Mouse (Mus musculus): Measurements from ENCODE around the gene Pltp. TPM values are rescaled to one million over a fixed set of nuclear protein-coding genes. Genes with fewer than 3 reads are reported as not detected.
"Not testable (repeated sequence)": the region's sequence is repeated elsewhere in the genome, so short reads cannot be mapped to it uniquely, and the experiment has no call there.

Gene Pltp
- total RNA-seq, 2 experiments from 2014 or later, result 35.9 to 37.5 TPM

- intact Hi-C loops (cut with DNase I), result no loop called here
- no peak for DNase-seq (ENCODE audit: low spot score)
These were observed 36.5 kb downstream of the Pltp start for GRCm38 (mm10) chr2:164821060-164821459.

GRCm38 (mm10) chr2:164817703-164818102, 39.8 kb downstream of the Pltp start:
- no peak for DNase-seq (ENCODE audit: low spot score)
- intact Hi-C loops (cut with DNase I), result no loop called here

- intact Hi-C loops (cut with DNase I), result no loop called here
- DNase-seq (ENCODE audit: low spot score), result no peak
These were observed 40.3 kb downstream of the Pltp start for GRCm38 (mm10) chr2:164817206-164817605.

- no peak for DNase-seq (ENCODE audit: low spot score)
- intact Hi-C loops (cut with DNase I), result no loop called here
These were observed 41.7 kb downstream of the Pltp start for GRCm38 (mm10) chr2:164815821-164816220.

- DNase-seq (ENCODE audit: low spot score), result no peak
- intact Hi-C loops (cut with DNase I), result no loop called here
These were observed 42.2 kb downstream of the Pltp start for GRCm38 (mm10) chr2:164815348-164815747.

- intact Hi-C loops (cut with DNase I), result no loop called here
- no peak for DNase-seq (ENCODE audit: low spot score)
These were observed 44.0 kb downstream of the Pltp start for GRCm38 (mm10) chr2:164813557-164813956.

GRCm38 (mm10) chr2:164806614-164807013, 50.9 kb downstream of the Pltp start:
- intact Hi-C loops (cut with DNase I), result no loop called here
- no peak for DNase-seq (ENCODE audit: low spot score)

- intact Hi-C loops (cut with DNase I), result no loop called here
- no peak for DNase-seq (ENCODE audit: low spot score)
These were observed 52.2 kb downstream of the Pltp start for GRCm38 (mm10) chr2:164805332-164805718.

GRCm38 (mm10) chr2:164804533-164805331, 52.8 kb downstream of the Pltp start, which contains the start of the genes Acot8 and Zswim3:
Acot8 (minus strand) TSS chr2:164804882.
Zswim3 (plus strand) TSS chr2:164805098.
- peak; percentile 96 for DNase-seq (ENCODE audit: low spot score)
- intact Hi-C loops (cut with DNase I), result loop anchor here (5.0 kb wide), 1 partner anchor 212 kb away; the partner anchor contains the start of gene Eppin

- DNase-seq (ENCODE audit: low spot score), result no peak
- intact Hi-C loops (cut with DNase I), result loop anchor here (5.0 kb wide), 1 partner anchor 212 kb away; the partner anchor contains the start of gene Eppin
These were observed 53.6 kb downstream of the Pltp start for GRCm38 (mm10) chr2:164803921-164804313.

GRCm38 (mm10) chr2:164803201-164803920, 54.1 kb downstream of the Pltp start:
- no peak for DNase-seq (ENCODE audit: low spot score)
- intact Hi-C loops (cut with DNase I), result loop anchor here (5.0 kb wide), 1 partner anchor 211 kb away; the partner anchor contains the start of gene Eppin

GRCm38 (mm10) chr2:164800252-164801004, 57.1 kb downstream of the Pltp start:
- intact Hi-C loops (cut with DNase I), result loop anchor here (5.0 kb wide), 1 partner anchor 208 kb away; the partner anchor contains the start of gene Eppin
- no peak for DNase-seq (ENCODE audit: low spot score)

GRCm38 (mm10) chr2:164798554-164798953, 59.0 kb downstream of the Pltp start:
- intact Hi-C loops (cut with DNase I); DNase-seq (ENCODE audit: low spot score): not testable (repeated sequence)

GRCm38 (mm10) chr2:164795868-164796267, 61.6 kb downstream of the Pltp start:
- intact Hi-C loops (cut with DNase I), result no loop called here

GRCm38 (mm10) chr2:164794293-164794692, 63.2 kb downstream of the Pltp start:
- intact Hi-C loops (cut with DNase I), result loop anchor here (5.0 kb wide), 1 partner anchor 117 kb away; no protein-coding TSS in a partner anchor
- peak; percentile 47 for DNase-seq (ENCODE audit: low spot score)

More at GRCm38 (mm10) chr2:164795868-164796267, 61.6 kb downstream of the Pltp start:
- DNase-seq (ENCODE audit: low spot score), result no peak

- DNase-seq (ENCODE audit: low spot score), result no peak
- intact Hi-C loops (cut with DNase I), result loop anchor here (5.0 kb wide), 1 partner anchor 116 kb away; no protein-coding TSS in a partner anchor
These were observed 63.7 kb downstream of the Pltp start for GRCm38 (mm10) chr2:164793772-164794171.

- DNase-seq (ENCODE audit: low spot score), result no peak
- intact Hi-C loops (cut with DNase I), result loop anchor here (5.0 kb wide), 1 partner anchor 116 kb away; no protein-coding TSS in a partner anchor
These were observed 64.3 kb downstream of the Pltp start for GRCm38 (mm10) chr2:164793236-164793635.

- no peak for DNase-seq (ENCODE audit: low spot score)
- intact Hi-C loops (cut with DNase I), result loop anchor here (5.0 kb wide), 1 partner anchor 115 kb away; no protein-coding TSS in a partner anchor
These were observed 64.9 kb downstream of the Pltp start for GRCm38 (mm10) chr2:164792400-164793190.

- no peak for DNase-seq (ENCODE audit: low spot score)
- intact Hi-C loops (cut with DNase I), result loop anchor here (5.0 kb wide), 1 partner anchor 115 kb away; no protein-coding TSS in a partner anchor
These were observed 65.7 kb downstream of the Pltp start for GRCm38 (mm10) chr2:164791841-164792261.

Measured in heart, postnatal 25 days (tissue).